Mouse (Mus musculus) liver, adult 2 months (tissue): ENCODE results near the gene Zfp874b. TPM values are rescaled to one million over a fixed set of nuclear protein-coding genes. Genes with fewer than 3 reads are reported as not detected.
"Not testable (repeated sequence)": the region's sequence is repeated elsewhere in the genome, so short reads cannot be mapped to it uniquely, and the experiment has no call there.

ENCODE experiments used
- DNase-seq: peaks from one replicate; pipeline ENCODE4 v3.0.0-alpha.2; 2011; ENCODE audit warnings: low read depth, low spot score; ENCODE audit errors: extremely low read depth
- H3K27ac ChIP-seq: fragments of 200-500 bp; replicated peaks from 2 replicates; pipeline ENCODE4 v1.5.1; 2012; ENCODE audit warnings: low read depth, mild to moderate bottlenecking, control low read depth, inconsistent platforms, low read length; ENCODE audit not compliant: insufficient read depth
- H3K27me3 ChIP-seq: fragments of 200-500 bp; 2 replicates; pipeline ENCODE4 v1.6.1; 2012; ENCODE audit warnings: mild to moderate bottlenecking, moderate library complexity, low read length, inconsistent platforms; ENCODE audit not compliant: control insufficient read depth, insufficient read depth
- H3K36me3 ChIP-seq: fragments of 200-500 bp; 2 replicates; pipeline ENCODE4 v1.6.1; 2012; ENCODE audit warnings: low read length, inconsistent platforms; ENCODE audit not compliant: control insufficient read depth, insufficient read depth
- H3K4me1 ChIP-seq: fragments of 200-500 bp; 2 replicates; pipeline ENCODE4 v1.6.1; 2011; ENCODE audit warnings: low read length; ENCODE audit not compliant: control insufficient read depth, insufficient read depth
- H3K4me3 ChIP-seq: fragments of 200-500 bp; 2 replicates; pipeline ENCODE4 v1.5.1; 2011; ENCODE audit warnings: low read depth, mild to moderate bottlenecking, control low read depth, low read length, moderate library complexity; ENCODE audit not compliant: insufficient read depth
- H3K79me2 ChIP-seq: fragments of 200-500 bp; 2 replicates; pipeline ENCODE4 v1.6.1; 2012; ENCODE audit warnings: inconsistent platforms, mild to moderate bottlenecking, low read length, moderate library complexity; ENCODE audit not compliant: control insufficient read depth, insufficient read depth
- H3K9ac ChIP-seq: fragments of 200-500 bp; 2 replicates; pipeline ENCODE4 v1.6.1; 2012; ENCODE audit warnings: low read depth, mild to moderate bottlenecking, control low read depth, inconsistent platforms, low read length
- CTCF ChIP-seq: fragments of 200-500 bp; IDR thresholded peaks from 2 replicates; pipeline ENCODE4 v1.5.1; 2011; ENCODE audit warnings: low read depth, low read length, control low read depth
- POLR2A ChIP-seq: fragments of 200-500 bp; IDR thresholded peaks from 2 replicates; pipeline ENCODE4 v1.6.1; 2011; ENCODE audit warnings: low read length, control low read depth; ENCODE audit not compliant: insufficient read depth; ENCODE audit errors: extremely low read depth
- WGBS: fragments of 180-500 bp; shearing (Covaris S2); methylation state at CpG from one replicate; pipeline ENCODE4 v1.1.7; 2018; 5-methylcytosine and 5-hydroxymethylcytosine counted together
- polyA plus RNA-seq: library from polyadenylated mRNA; depleted of rRNA; stranded (reverse); fragments of >200 nt; gene quantifications from 2 replicates; pipeline ENCODE4 v1.2.3, GENCODE M21; 2012; rRNA removed
- total RNA-seq: library from RNA; depleted of rRNA; stranded (reverse); fragments of >200 nt; gene quantifications from 2 replicates; pipeline ENCODE4 v1.2.3, GENCODE M21; 2014; rRNA removed

Gene Zfp874b
- total and polyA plus RNA-seq, 2 experiments, result 1.7 to 8.7 TPM

- Histone ChIP-seq H3K27me3 (no peaks in the 10 kb centered on the region), H3K27ac (peak within 1 kb of the TSS; percentile 84), H3K4me3 (peak within 1 kb of the TSS; percentile 75), H3K36me3 (peaks cover 16% of the 10 kb centered on the region), H3K79me2 (no peaks in the 10 kb centered on the region; the same call in 1 of the 2 replicates), H3K4me1 (peaks cover 1% of the 10 kb centered on the region; the same call in 1 of the 2 replicates), H3K9ac (peak within 1 kb of the TSS; percentile 71)
- DNase-seq, result peak; percentile 98
- TF ChIP-seq CTCF (no peak), POLR2A (peak; percentile 49; the same call in 1 of the 2 replicates)
- WGBS, result under 1% methylated on average over 20 of the region's 20 CpGs
Measured at GRCm38 (mm10) chr13:67451172-67452020, 32.7 kb downstream of the Zfp874b start, which contains the start of gene Zfp874a. TSS of gene Zfp874a (minus strand) at chr13:67451624.

- 100% methylated on average over 1 of the region's 3 CpGs for WGBS
Measured at GRCm38 (mm10) chr13:67437095-67437494, 47.0 kb downstream of the Zfp874b start.

GRCm38 (mm10) chr13:67428116-67428515 is 55.9 kb downstream of the Zfp874b start:
- Histone ChIP-seq H3K4me1 (no peaks in the 10 kb centered on the region), H3K9ac (no peak overlapping the region), H3K27ac (no peak overlapping the region), H3K27me3 (no peaks in the 10 kb centered on the region), H3K79me2 (no peaks in the 10 kb centered on the region), H3K36me3 (no peaks in the 10 kb centered on the region), H3K4me3 (no peak overlapping the region)
- TF ChIP-seq CTCF (no peak), POLR2A (no peak)
- WGBS, result 67% methylated on average over 3 of the region's 3 CpGs
- no peak for DNase-seq

More at GRCm38 (mm10) chr13:67437095-67437494, 47.0 kb downstream of the Zfp874b start:
- not testable (repeated sequence) for H3K79me2 ChIP-seq, H3K4me1 ChIP-seq, H3K9ac ChIP-seq, H3K27me3 ChIP-seq, H3K4me3 ChIP-seq, H3K27ac ChIP-seq, DNase-seq
- peaks cover 13% of the 10 kb centered on the region for H3K36me3 ChIP-seq

- not testable (repeated sequence) for H3K79me2 ChIP-seq, H3K4me3 ChIP-seq, DNase-seq, H3K27ac ChIP-seq, H3K4me1 ChIP-seq, H3K36me3 ChIP-seq, H3K9ac ChIP-seq, H3K27me3 ChIP-seq
Measured at GRCm38 (mm10) chr13:67425699-67426098, 58.4 kb downstream of the Zfp874b start.

GRCm38 (mm10) chr13:67422532-67422931 is 61.5 kb downstream of the Zfp874b start:
- 95% methylated on average over 2 of the region's 2 CpGs for WGBS
- H3K4me3 ChIP-seq, H3K9ac ChIP-seq, DNase-seq, H3K79me2 ChIP-seq, H3K36me3 ChIP-seq, H3K27ac ChIP-seq, H3K4me1 ChIP-seq, H3K27me3 ChIP-seq: not testable (repeated sequence)

Other genes starting within 250 kb of the Zfp874b start
- gene Zfp458, start 205.8 kb downstream of the Zfp874b start, total RNA-seq, result 1.9 TPM in 2 replicates
- 0.21 and 0.26 TPM in 2 replicates for gene Zfp458, start 205.8 kb downstream of the Zfp874b start, polyA plus RNA-seq
- gene Zfp457, start 177.8 kb downstream of the Zfp874b start, total RNA-seq, result 1.9 and 4.0 TPM in 2 replicates
- gene Zfp457, start 177.8 kb downstream of the Zfp874b start, polyA plus RNA-seq, result 0.51 and 0.87 TPM in 2 replicates
- 4.4 and 4.9 TPM in 2 replicates for gene Zfp595, start 151.7 kb downstream of the Zfp874b start, total RNA-seq
- 0.48 and 0.50 TPM in 2 replicates for gene Zfp595, start 151.7 kb downstream of the Zfp874b start, polyA plus RNA-seq
- 0.40 TPM in 1 of 2 replicates, not detected in the other for gene Gm28044, start 123.7 kb downstream of the Zfp874b start, total RNA-seq
- gene Gm28044, start 123.7 kb downstream of the Zfp874b start, polyA plus RNA-seq, result 0.24 TPM in 1 of 2 replicates, not detected in the other
- gene Zfp953, start 123.7 kb downstream of the Zfp874b start, total RNA-seq, result 2.4 and 2.8 TPM in 2 replicates
- gene Zfp953, start 123.7 kb downstream of the Zfp874b start, polyA plus RNA-seq, result 0.26 and 0.28 TPM in 2 replicates
- 0.27 and 0.65 TPM in 2 replicates for gene Gm28041, start 108.5 kb downstream of the Zfp874b start, total RNA-seq
- not detected in 2 replicates for gene Gm28041, start 108.5 kb downstream of the Zfp874b start, polyA plus RNA-seq
- gene Zfp456, start 108.4 kb downstream of the Zfp874b start, total RNA-seq, result 1.0 and 1.5 TPM in 2 replicates
- 0.09 and 0.11 TPM in 2 replicates for gene Zfp456, start 108.4 kb downstream of the Zfp874b start, polyA plus RNA-seq
- gene Zfp429, start 84.4 kb downstream of the Zfp874b start, total RNA-seq, result 3.0 TPM in 2 replicates
- gene Zfp429, start 84.4 kb downstream of the Zfp874b start, polyA plus RNA-seq, result 0.69 and 1.00 TPM in 2 replicates
- gene Zfp459, start 62.8 kb downstream of the Zfp874b start, total RNA-seq, result 0.07 and 0.28 TPM in 2 replicates
- 0.04 and 0.11 TPM in 2 replicates for gene Zfp459, start 62.8 kb downstream of the Zfp874b start, polyA plus RNA-seq
- gene Zfp874a, start 32.6 kb downstream of the Zfp874b start, total RNA-seq, result 26.6 and 32.5 TPM in 2 replicates
- 2.3 and 4.5 TPM in 2 replicates for gene Zfp874a, start 32.6 kb downstream of the Zfp874b start, polyA plus RNA-seq
- 3.8 and 5.2 TPM in 2 replicates for gene Zfp58, start 16.3 kb upstream of the Zfp874b start, total RNA-seq
- 0.56 and 0.68 TPM in 2 replicates for gene Zfp58, start 16.3 kb upstream of the Zfp874b start, polyA plus RNA-seq
- gene Gm26965, start 41.9 kb upstream of the Zfp874b start, total RNA-seq, result 0.07 TPM in 1 of 2 replicates, not detected in the other
- not detected in 2 replicates for gene Gm26965, start 41.9 kb upstream of the Zfp874b start, polyA plus RNA-seq
- gene Zfp87, start 41.9 kb upstream of the Zfp874b start, total RNA-seq, result 14.9 and 16.6 TPM in 2 replicates
- gene Zfp87, start 41.9 kb upstream of the Zfp874b start, polyA plus RNA-seq, result 7.1 and 12.3 TPM in 2 replicates
- gene Zfp748, start 69.6 kb upstream of the Zfp874b start, total RNA-seq, result 6.8 and 8.9 TPM in 2 replicates
- 0.66 and 0.81 TPM in 2 replicates for gene Zfp748, start 69.6 kb upstream of the Zfp874b start, polyA plus RNA-seq
- 7.1 and 9.5 TPM in 2 replicates for gene Zfp729b, start 125.4 kb upstream of the Zfp874b start, total RNA-seq
- 0.27 and 0.32 TPM in 2 replicates for gene Zfp729b, start 125.4 kb upstream of the Zfp874b start, polyA plus RNA-seq
- gene Gm49345, start 153.5 kb upstream of the Zfp874b start, total RNA-seq, result not detected in 2 replicates
- gene Gm49345, start 153.5 kb upstream of the Zfp874b start, polyA plus RNA-seq, result not detected in 2 replicates
- 3.9 and 4.9 TPM in 2 replicates for gene Zfp729a, start 153.5 kb upstream of the Zfp874b start, total RNA-seq
- gene Zfp729a, start 153.5 kb upstream of the Zfp874b start, polyA plus RNA-seq, result 0.30 and 0.70 TPM in 2 replicates
- 5.5 and 6.4 TPM in 2 replicates for gene Zfp738, start 202.8 kb upstream of the Zfp874b start, total RNA-seq
- 1.5 and 2.3 TPM in 2 replicates for gene Zfp738, start 202.8 kb upstream of the Zfp874b start, polyA plus RNA-seq
- gene Zfp65, start 244.9 kb upstream of the Zfp874b start, total RNA-seq, result 7.2 and 8.5 TPM in 2 replicates
- gene Zfp65, start 244.9 kb upstream of the Zfp874b start, polyA plus RNA-seq, result 0.46 and 0.65 TPM in 2 replicates